Mouse (Mus musculus) adrenal gland (tissue): Measurements from ENCODE around the gene Leng8.
"Not testable (repeated sequence)": the region's sequence is repeated elsewhere in the genome, so short reads cannot be mapped to it uniquely, and the experiment has no call there.

Experiments used
- intact Hi-C: fragments of 180-260 bp; cut with DNase I; formaldehyde crosslinking; loops from one replicate; pipeline ENCODE4 v1.15.1; 2025

Gene Leng8

DNA sequence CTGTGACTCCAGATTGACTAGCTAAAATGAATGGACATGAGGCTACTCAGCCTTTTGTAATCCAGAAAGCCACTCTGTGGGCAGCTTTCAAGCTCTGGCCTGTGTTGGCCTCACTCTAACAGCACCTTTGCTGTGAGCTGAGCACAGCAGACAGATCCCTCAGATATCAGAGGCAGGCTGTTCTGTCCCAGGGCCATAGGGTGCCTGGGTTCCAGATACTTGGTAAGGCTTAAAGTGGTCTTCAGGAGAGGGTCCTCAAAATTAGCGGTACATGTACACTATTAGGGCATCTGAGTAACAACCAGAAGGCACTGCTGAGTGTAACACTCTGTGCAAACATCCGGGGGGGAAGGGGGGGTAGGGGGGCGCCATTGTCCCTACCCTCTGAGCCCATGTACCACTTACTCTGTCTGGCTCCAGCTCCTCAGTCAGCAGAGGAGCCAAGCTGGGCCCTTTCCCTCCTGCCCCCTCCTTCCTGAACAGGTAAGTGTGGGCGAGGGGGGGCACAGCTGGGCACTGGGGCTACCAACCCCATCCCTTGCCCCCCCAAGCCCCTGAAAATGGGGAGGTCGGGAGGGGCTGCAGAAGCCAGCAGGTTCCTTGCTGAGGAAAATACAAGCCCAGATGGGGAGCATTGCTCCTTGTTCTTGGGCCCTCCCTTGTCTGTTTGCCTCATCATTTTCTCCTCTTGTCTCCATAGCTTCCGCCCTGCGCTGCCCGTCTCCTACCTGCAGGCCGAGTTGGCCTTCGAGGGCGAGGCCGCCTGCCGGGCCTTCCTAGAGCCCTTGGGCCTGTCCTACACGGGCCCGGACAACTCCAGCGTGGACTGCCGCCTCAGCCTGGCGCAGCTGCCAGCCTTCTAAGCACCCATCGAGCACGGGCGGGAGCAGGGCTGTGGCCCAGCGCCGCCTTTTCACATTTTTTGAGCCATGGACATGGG lies 9.7 kb downstream of the Leng8 start:
- intact Hi-C loops: loop anchor here (10.0 kb wide), 1 partner anchor 348 kb away; no protein-coding TSS in a partner anchor

- intact Hi-C loops: loop anchor here (10.0 kb wide), 1 partner anchor 347 kb away; no protein-coding TSS in a partner anchor
Measured at GRCm38 (mm10) chr7:4147371-4147770, 10.5 kb downstream of the Leng8 start.

- intact Hi-C loops: loop anchor here (10.0 kb wide), 1 partner anchor 347 kb away; no protein-coding TSS in a partner anchor
Measured at GRCm38 (mm10) chr7:4147836-4148235, 11.0 kb downstream of the Leng8 start.

- intact Hi-C loops: loop anchor here (10.0 kb wide), 1 partner anchor 346 kb away; no protein-coding TSS in a partner anchor
Measured at GRCm38 (mm10) chr7:4148341-4149208, 11.7 kb downstream of the Leng8 start.

DNA sequence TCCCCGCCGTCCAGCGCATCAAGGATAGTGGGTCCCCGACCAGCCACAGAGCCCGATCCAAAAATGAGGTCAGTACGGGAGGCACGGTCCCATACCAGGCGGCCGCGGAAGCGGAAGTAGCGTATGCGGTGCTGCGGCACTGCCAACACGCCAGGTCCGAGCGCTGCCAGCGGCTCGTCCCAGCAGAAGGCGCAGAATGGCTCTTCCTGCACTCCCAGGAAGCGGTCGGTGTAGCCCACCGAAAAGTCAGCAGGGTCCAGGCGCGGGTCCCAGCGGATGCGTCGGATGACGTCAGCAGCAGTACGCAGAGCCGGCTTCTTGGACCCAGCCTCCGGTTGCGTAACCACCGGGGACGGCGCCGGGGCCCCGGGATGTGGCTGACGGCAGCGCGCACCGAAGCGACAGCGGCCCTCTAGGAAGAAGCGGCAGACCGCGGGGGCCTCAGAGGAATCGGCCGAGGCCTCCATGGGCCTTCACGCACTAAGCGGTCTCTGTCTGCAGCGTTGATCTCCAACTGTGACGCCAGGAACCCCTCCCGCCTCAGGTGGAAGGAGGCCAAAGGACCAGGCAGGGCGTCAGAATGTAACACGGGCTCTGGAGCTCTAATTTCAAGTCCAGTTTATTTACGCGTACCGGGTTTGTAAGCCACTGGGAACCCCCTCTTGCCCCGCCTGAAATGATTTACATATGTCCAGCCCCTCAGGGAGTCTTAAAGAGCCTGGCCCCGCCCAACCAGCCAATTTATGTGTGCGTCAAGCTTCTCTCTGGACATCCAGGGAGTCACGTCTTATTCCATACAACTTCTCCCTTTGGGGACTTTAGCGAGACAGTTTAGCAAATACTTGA lies 12.6 kb downstream of the Leng8 start:
- intact Hi-C loops: loop anchor here (10.0 kb wide), 1 partner anchor 345 kb away; no protein-coding TSS in a partner anchor

DNA sequence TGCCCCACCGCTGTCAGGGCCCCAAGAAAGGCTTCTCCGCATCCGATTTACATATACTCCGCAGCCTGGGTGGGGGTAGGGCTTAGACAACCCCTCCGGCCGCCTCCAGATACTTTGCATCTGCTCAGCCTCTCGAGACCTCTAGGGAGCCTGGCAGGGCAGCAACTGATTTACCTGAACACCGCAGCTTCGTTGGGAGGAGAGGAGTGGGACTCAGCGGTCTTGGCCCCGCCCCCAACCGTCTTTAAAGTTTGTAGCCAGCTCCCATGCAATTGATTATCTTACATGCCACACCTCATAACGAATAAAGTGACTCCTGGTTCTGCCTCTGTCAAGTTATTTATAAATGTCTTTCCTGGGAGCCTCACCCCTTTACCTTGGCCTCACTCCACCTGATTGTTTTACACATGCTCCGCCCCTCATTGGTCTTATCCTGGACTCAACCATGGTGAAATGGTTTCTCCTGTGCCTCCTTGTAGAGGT lies 13.3 kb downstream of the Leng8 start, which contains the start of gene Leng9:
Gene Leng9 (minus strand): TSS at position 316 of the 483 bp plus-strand sequence.
- intact Hi-C loops: no loop called here

DNA sequence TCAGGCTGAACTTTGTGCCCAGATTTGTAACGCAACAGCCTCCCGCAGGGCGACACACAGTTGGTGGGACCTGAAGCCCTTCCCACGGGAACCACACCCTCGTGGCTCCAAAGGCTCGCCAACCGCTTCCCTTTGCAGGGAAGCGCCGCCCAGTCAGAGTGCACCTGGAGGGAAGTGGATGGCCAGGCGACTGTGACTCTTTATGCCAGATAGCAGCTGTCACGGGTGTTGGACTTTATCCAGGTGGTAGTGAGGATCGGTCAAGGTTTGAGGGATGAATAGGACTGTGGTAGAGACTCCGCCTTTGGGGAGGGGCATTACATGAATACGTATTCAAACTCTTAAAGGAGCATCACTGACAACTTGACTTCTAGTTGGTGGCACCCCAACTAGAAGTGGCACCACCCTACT lies 14.0 kb downstream of the Leng8 start:
- intact Hi-C loops: no loop called here

- intact Hi-C loops: no loop called here
Measured at GRCm38 (mm10) chr7:4151241-4151640, 14.4 kb downstream of the Leng8 start.

GRCm38 (mm10) chr7:4154356-4154755 lies 17.5 kb downstream of the Leng8 start:
- intact Hi-C loops: no loop called here

DNA sequence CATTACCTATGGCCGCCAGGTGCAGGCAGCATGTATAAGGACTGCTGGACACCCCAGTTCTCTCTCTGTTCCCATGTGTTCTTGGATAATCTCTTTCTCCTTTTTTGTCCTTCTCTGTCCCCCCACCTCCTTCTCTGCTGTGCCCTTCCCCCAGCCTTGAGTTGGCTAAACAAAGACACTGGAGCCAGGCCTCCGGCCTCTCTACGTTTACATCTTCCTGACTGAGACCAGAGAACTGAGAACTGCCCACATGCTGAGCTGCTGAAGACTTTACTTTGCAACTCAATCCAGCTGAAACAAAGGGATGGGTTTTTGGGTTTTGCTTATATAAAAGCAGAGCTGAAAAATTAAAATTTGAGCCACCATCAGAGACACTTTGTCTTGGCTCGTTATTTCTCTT lies 18.1 kb downstream of the Leng8 start:
- intact Hi-C loops: no loop called here

GRCm38 (mm10) chr7:4161596-4161995 lies 24.8 kb downstream of the Leng8 start:
- intact Hi-C loops: not testable (repeated sequence)

GRCm38 (mm10) chr7:4163571-4164072 lies 26.8 kb downstream of the Leng8 start:
- intact Hi-C loops: no loop called here

DNA sequence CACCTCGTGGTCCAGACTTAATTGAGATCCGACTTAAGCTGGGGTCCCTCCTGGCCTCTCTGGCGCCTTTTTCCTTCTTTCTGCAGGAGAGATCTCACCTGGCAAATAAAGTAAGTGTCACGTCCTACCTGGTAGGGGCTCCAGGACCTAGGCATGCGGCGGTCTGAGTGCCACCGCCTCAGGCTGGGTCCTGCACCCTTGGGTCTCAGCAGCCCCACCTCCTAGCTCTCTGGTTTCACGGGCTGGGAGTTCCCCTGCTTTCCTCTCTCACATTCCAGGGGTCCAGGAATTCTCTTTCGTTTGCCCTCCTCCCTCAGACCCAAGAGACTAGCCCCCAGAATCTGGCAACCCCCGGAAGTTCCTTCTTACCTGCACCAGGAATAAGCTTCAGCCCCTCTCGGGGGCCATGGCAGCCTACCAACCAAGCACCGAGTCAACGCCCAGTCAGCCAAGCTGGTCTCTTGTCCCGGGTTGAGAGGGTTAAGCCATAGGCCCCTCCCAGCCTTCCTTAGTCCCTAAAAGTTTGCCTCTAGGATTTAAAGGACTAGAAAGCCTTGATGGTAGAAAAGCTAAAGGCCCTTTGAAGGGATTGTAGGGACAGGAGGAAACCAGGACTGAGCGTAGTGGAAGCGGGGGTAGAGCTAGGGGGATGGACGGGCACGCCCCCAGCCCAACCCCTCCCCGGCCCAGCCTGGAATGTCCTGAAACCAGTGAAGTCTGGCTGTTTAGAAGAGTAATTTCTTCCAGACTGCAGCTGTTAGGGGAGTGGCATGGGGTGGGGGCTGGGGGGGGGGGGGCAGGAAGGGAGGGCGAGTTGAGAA lies 27.5 kb downstream of the Leng8 start, which contains the start of gene Cdc42ep5:
Gene Cdc42ep5 (minus strand): TSS at position 771 of the 821 bp plus-strand sequence.
- intact Hi-C loops: no loop called here

DNA sequence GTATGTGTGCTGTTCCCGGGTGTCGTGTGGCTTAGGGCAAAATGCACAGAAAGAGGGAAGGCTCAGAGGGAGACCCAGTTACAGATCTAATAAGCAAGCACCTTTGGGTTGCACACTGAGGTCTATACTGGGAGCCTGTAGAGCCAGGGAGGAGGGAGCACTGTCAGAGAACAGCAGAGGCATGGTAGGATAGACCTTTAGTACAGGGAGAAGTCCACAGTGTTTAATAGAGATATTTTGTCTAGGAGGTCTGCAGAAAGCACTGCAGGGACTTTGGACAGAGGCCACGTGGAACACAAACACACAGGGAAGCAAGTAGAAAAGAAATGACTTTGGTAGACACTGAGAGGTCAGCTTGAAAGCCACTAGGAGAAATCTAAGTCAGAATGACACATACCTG lies 28.4 kb downstream of the Leng8 start:
- intact Hi-C loops: no loop called here

DNA sequence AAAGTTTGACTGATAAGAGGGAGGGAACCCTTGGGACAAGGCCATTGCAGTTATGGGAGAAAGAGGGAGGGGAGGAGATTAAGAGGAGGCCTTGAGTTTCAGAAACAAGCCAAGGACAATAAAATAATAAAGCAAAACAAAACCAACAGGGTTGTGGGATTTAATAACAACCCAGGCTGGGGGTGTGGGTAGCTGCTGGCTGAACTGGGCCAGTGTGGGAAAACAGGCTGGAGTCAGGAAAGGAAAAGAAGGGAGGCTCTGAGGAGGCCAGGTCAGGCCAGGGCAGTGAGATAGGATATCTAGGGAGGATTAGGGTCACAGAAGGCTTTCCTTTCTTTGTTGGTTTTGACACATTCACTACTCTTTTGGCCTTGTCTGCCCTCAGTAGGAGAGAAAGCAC lies 30.3 kb downstream of the Leng8 start:
- intact Hi-C loops: no loop called here

DNA sequence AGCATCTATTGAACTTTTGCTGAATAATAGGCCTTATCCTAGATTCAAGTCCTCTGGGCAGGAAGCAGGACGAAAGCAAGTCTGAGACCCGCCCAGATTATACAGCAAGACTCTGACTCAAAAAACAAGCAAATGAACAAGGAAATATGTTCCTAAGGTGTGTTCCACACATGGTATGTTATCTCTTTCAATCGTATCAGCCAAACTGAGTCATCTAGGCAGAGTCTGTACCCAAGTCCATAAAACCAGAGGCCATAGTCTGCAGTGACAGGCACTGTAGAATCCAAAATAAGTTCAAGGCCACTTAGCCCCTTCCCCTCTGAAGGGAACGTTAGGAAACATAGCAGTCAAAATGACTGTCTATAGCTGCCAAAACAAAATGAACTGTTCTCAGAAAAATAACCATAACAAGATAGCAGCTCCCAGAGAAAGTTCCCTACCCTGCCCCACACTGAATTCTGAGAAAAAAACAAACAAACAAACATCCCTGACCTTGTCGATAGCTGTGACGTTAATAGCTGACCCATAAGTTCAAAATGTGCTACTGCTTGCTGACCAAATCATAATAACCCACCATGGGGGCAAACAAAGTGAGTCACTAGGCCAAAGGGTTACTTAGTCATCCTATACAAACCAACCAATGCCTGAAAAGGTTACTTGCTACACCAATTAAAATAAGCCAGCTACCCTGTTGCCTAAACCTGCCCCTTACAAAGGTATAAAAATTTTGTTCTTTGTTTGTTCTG lies 33.5 kb downstream of the Leng8 start:
- intact Hi-C loops: no loop called here

DNA sequence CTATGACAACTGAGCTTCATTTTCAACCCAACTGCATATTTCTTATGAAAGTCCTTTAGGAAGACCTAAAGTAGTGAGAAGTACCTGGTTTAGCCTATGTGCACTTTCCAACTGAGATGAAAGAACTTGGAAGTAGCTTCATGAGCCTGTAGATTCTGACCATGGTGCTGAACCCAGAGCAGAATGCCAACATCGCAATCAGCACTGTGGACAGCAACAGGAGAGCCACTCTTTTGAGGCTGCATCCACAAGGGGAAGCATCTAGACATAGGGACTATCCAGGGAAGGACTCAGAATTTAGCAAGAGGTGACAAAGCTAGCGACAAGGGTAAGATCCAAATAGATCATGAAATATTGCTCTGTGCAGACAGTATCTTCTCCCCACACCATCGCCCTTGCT lies 41.6 kb downstream of the Leng8 start:
- intact Hi-C loops: no loop called here
